Mouse (Mus musculus): Measurements from ENCODE around the gene Cc2d2b.

- TF ChIP-seq POLR2A (IDR thresholded peaks at IDR 0.05; ENCODE audit: insufficient read length, low read depth) (no peak), E2F4 (IDR thresholded peaks at IDR 0.05; ENCODE audit: insufficient read depth) (no peak), MAX (IDR thresholded peaks at IDR 0.05; ENCODE audit: low read depth) (no peak)
These were observed 56.7 kb downstream of the Cc2d2b start for GRCm38 (mm10) chr19:40805176-40805737.
